Mouse (Mus musculus) Patski (cell line): Measurements from ENCODE around the gene Tex261. TPM values are rescaled to one million over a fixed set of nuclear protein-coding genes. Genes with fewer than 3 reads are reported as not detected.

Source experiments
- ATAC-seq: fragments of 100-300 bp; one replicate; pipeline ENCODE4 v1.8.0; 2021
- CTCF ChIA-PET: fragments of 350-600 bp; sonication (Branson Sonifier 250); formaldehyde crosslinking; loops from one replicate; lab custom pipeline; 2022; ENCODE audit warnings: inconsistent platforms; lab: Charles Lee
- POLR2A ChIA-PET: fragments of 350-600 bp; sonication (Branson Sonifier 250); formaldehyde crosslinking; loops from one replicate; lab custom pipeline; 2022; ENCODE audit warnings: antibody characterized with exemption, inconsistent platforms; lab: Charles Lee
- DNase-seq: peaks from one replicate; pipeline ENCODE4 v3.0.0-alpha.2; 2011; ENCODE audit warnings: low read depth, low spot score
- H3K27me3 ChIP-seq: fragments of 371-371 bp; one replicate; pipeline ENCODE4 v1.5.1; 2021
- CTCF ChIP-seq: fragments of 100-300 bp; IDR thresholded peaks from one replicate; pipeline ENCODE4 v1.5.1; 2021
- in situ Hi-C: fragments of 300-500 bp; cut with MboI; formaldehyde crosslinking; loops from 3 replicates; pipeline ENCODE4 v1.11.1; 2018; ENCODE audit warnings: low pct_unique_long_range_greater_than_20kb, mixed read lengths
- polyA plus RNA-seq: library from polyadenylated mRNA; unstranded; gene quantifications from one replicate; pipeline ENCODE4 v1.2.3, GENCODE M21; 2021

Tex261 gene
- 92.7 TPM for polyA plus RNA-seq

GRCm38 (mm10) chr6:83775638-83776293 lies at the start of gene Tex261:
Tex261 (minus strand) TSS chr6:83775813.
- CTCF ChIA-PET = interaction anchor here (0.6 to 2.1 kb wide), 16 partner anchors 9 to 86 kb away, joined by 3 to 8 read pairs (median 5); partner anchors contain the start of gene Ankrd53
- ATAC-seq (peak; percentile 87), DNase-seq (peak; percentile 70)
- H3K27me3 ChIP-seq = no peaks in the 10 kb centered on the region
- in situ Hi-C loops = loop anchor here (5.0 kb wide), 1 partner anchor 83 kb away; no protein-coding TSS in a partner anchor
- no peak for TF ChIP-seq CTCF
- POLR2A ChIA-PET = interaction anchor here (0.6 kb wide), 1 partner anchor 607 kb away, joined by 3 read pairs; no protein-coding TSS in a partner anchor

- DNase-seq (no peak), ATAC-seq (no peak)
- POLR2A ChIA-PET = interaction anchor here (1.3 kb wide), 1 partner anchor 9 kb away, joined by 3 read pairs; no protein-coding TSS in a partner anchor
- H3K27me3 ChIP-seq = no peaks in the 10 kb centered on the region
- in situ Hi-C loops = no loop called here
- CTCF ChIA-PET = no interaction called here
- TF ChIP-seq CTCF = no peak
Observed at GRCm38 (mm10) chr6:83821856-83822255, 46.2 kb upstream of the Tex261 start.

GRCm38 (mm10) chr6:83820727-83821515 lies 45.3 kb upstream of the Tex261 start:
- POLR2A ChIA-PET = interaction anchor here (1.3 kb wide), 1 partner anchor 10 kb away, joined by 3 read pairs; no protein-coding TSS in a partner anchor
- in situ Hi-C loops = no loop called here
- DNase-seq (no peak), ATAC-seq (no peak)
- CTCF ChIA-PET = interaction anchor here (1.3 kb wide), 1 partner anchor 14 kb away, joined by 3 read pairs; no protein-coding TSS in a partner anchor
- TF ChIP-seq CTCF = no peak
- no peaks in the 10 kb centered on the region for H3K27me3 ChIP-seq

GRCm38 (mm10) chr6:83818996-83819395 lies 43.4 kb upstream of the Tex261 start:
- TF ChIP-seq CTCF = no peak
- CTCF ChIA-PET = interaction anchor here (1.0 kb wide), 1 partner anchor 17 kb away, joined by 3 read pairs; no protein-coding TSS in a partner anchor
- ATAC-seq (no peak), DNase-seq (no peak)
- H3K27me3 ChIP-seq = no peaks in the 10 kb centered on the region
- POLR2A ChIA-PET = no interaction called here
- in situ Hi-C loops = no loop called here

GRCm38 (mm10) chr6:83815801-83816200 lies 40.2 kb upstream of the Tex261 start:
- no peaks in the 10 kb centered on the region for H3K27me3 ChIP-seq
- no peak for ATAC-seq
- ChIA-PET CTCF (interaction anchor here (1.2 kb wide), 1 partner anchor 10 kb away, joined by 3 read pairs; no protein-coding TSS in a partner anchor), POLR2A (interaction anchor here (1.4 kb wide), 1 partner anchor 21 kb away, joined by 3 read pairs; the partner anchor contains the start of gene Nagk)
- TF ChIP-seq CTCF = peak; percentile 25
- DNase-seq = no peak
- in situ Hi-C loops = no loop called here

GRCm38 (mm10) chr6:83802846-83803245 lies 27.2 kb upstream of the Tex261 start:
- no peaks in the 10 kb centered on the region for H3K27me3 ChIP-seq
- ATAC-seq (no peak), DNase-seq (no peak)
- in situ Hi-C loops = no loop called here
- POLR2A ChIA-PET = interaction anchor here (0.5 kb wide), 1 partner anchor 67 kb away, joined by 3 read pairs; no protein-coding TSS in a partner anchor
- CTCF ChIA-PET = interaction anchor here (0.6 to 2.8 kb wide), 3 partner anchors 8 to 29 kb away, joined by 4 to 7 read pairs (median 4); partner anchors contain the start of genes Paip2b and Tex261
- no peak for TF ChIP-seq CTCF

- in situ Hi-C loops = no loop called here
- ATAC-seq (no peak), DNase-seq (no peak)
- ChIA-PET CTCF (interaction anchor here (0.7 to 1.4 kb wide), 3 partner anchors 9 to 26 kb away, joined by 3 to 4 read pairs (median 4); partner anchors contain the start of gene Tex261), POLR2A (no interaction called here)
- TF ChIP-seq CTCF = no peak
- H3K27me3 ChIP-seq = no peaks in the 10 kb centered on the region
Observed at GRCm38 (mm10) chr6:83802033-83802432, 26.4 kb upstream of the Tex261 start.

GRCm38 (mm10) chr6:83796686-83797085 lies 21.1 kb upstream of the Tex261 start:
- H3K27me3 ChIP-seq = no peaks in the 10 kb centered on the region
- TF ChIP-seq CTCF = no peak
- in situ Hi-C loops = no loop called here
- POLR2A ChIA-PET = interaction anchor here (1.0 to 1.4 kb wide), 2 partner anchors 9 kb away, joined by 4 to 5 read pairs; no protein-coding TSS in a partner anchor
- DNase-seq = no peak
- no peak for ATAC-seq
- CTCF ChIA-PET = interaction anchor here (1.3 kb wide), 1 partner anchor 14 kb away, joined by 5 read pairs; no protein-coding TSS in a partner anchor

GRCm38 (mm10) chr6:83795492-83795900 lies 19.9 kb upstream of the Tex261 start:
- TF ChIP-seq CTCF = no peak
- in situ Hi-C loops = no loop called here
- DNase-seq (no peak), ATAC-seq (peak; percentile 14)
- H3K27me3 ChIP-seq = no peaks in the 10 kb centered on the region
- POLR2A ChIA-PET = interaction anchor here (1.4 kb wide), 2 partner anchors 10 to 20 kb away, joined by 3 to 5 read pairs; no protein-coding TSS in a partner anchor
- CTCF ChIA-PET = interaction anchor here (1.1 kb wide), 1 partner anchor 15 kb away, joined by 3 read pairs; no protein-coding TSS in a partner anchor
